19 mouse cellular contexts compared by ENCODE assay signal in genomic region chr9:98311316-98311965, GRCm38 (mm10).
"Had no signal": no experiment of that assay in that cellular context is flagged by ENCODE, and none has a peak within 500 bp of the region (broad histone marks: within the 10 kb centered on the region; RNA-seq: fewer than 3 reads in every experiment).

No protein-coding gene starts in this region.

- H3K9ac ChIP-seq: intestine, embryonic 15.5 days; limb, embryonic 12.5 days; limb, embryonic 15.5 days; neural tube, embryonic 13.5 days had no signal

- H3K27me3 ChIP-seq: intestine, embryonic 15.5 days; limb, embryonic 12.5 days; limb, embryonic 15.5 days; neural tube, embryonic 13.5 days had no signal

- ATAC-seq: intestine, embryonic 15.5 days had no signal

- H3K36me3 ChIP-seq: intestine, embryonic 15.5 days; limb, embryonic 12.5 days; limb, embryonic 15.5 days; neural tube, embryonic 13.5 days had no signal

- H3K4me3 ChIP-seq: intestine, embryonic 15.5 days; layer of hippocampus, adult 2 months; limb, embryonic 12.5 days; limb, embryonic 15.5 days; neural tube, embryonic 13.5 days had no signal

- H3K9me3 ChIP-seq: intestine, embryonic 15.5 days; limb, embryonic 12.5 days; limb, embryonic 15.5 days; neural tube, embryonic 13.5 days had no signal

- H3K4me1 ChIP-seq: limb, embryonic 15.5 days had no signal

- H3K4me2 ChIP-seq: intestine, embryonic 15.5 days; limb, embryonic 12.5 days; limb, embryonic 15.5 days; midbrain, embryonic 11.5 days; neural tube, embryonic 13.5 days had no signal

- DNase-seq: kidney, adult 11 months; kidney, adult 8-10 months; kidney, postnatal 25 days; layer of hippocampus, adult 9-11 months; lung, adult 2 months; lung, postnatal 14 days; lung, postnatal 4 days; midbrain, embryonic 14.5 days; right cerebral cortex, adult 18-20 months; right cerebral cortex, postnatal 14 days; right cerebral cortex, postnatal 4 days; thymus, postnatal 25 days had no signal

- H3K27ac ChIP-seq: intestine, embryonic 15.5 days; layer of hippocampus, adult 2 months; limb, embryonic 12.5 days; limb, embryonic 15.5 days; neural tube, embryonic 13.5 days; stomach, postnatal 0 days had no signal
